Mouse (Mus musculus) cerebellum, adult 2 months (tissue): ENCODE data around the gene Ndufa8. TPM values are rescaled to one million over a fixed set of nuclear protein-coding genes. Genes with fewer than 3 reads are reported as not detected.
A peak's percentile ranks its signal among the peaks of the same experiment; 100 is the strongest.

Source experiments
- DNase-seq, 2 experiments: peaks; one replicate each; pipeline ENCODE4 v3.0.0; 2021
- H3K27ac ChIP-seq: fragments of 200-500 bp; 2 replicates; pipeline ENCODE4 v1.5.1; 2012; ENCODE audit warnings: low read length, control low read depth, inconsistent platforms; ENCODE audit not compliant: insufficient read depth
- H3K27me3 ChIP-seq: fragments of 200-500 bp; 2 replicates; pipeline ENCODE4 v1.6.1; 2012; ENCODE audit warnings: inconsistent platforms, mild to moderate bottlenecking, low read length, moderate library complexity; ENCODE audit not compliant: control insufficient read depth, insufficient read depth
- H3K4me1 ChIP-seq: fragments of 200-500 bp; 2 replicates; pipeline ENCODE4 v1.6.1; 2011; ENCODE audit warnings: low read length; ENCODE audit not compliant: control insufficient read depth, insufficient read depth
- H3K4me3 ChIP-seq: fragments of 200-500 bp; replicated peaks from 2 replicates; pipeline ENCODE3; 2011; ENCODE audit warnings: mild to moderate bottlenecking, low read depth, low read length, control low read depth; ENCODE audit not compliant: insufficient read depth
- CTCF ChIP-seq: fragments of 200-500 bp; IDR thresholded peaks from 2 replicates; pipeline ENCODE4 v1.5.1; 2011; ENCODE audit warnings: low read depth, mild to moderate bottlenecking, control low read depth, low read length, moderate library complexity, borderline replicate concordance; ENCODE audit not compliant: insufficient read depth
- POLR2A ChIP-seq: fragments of 200-500 bp; IDR thresholded peaks from 2 replicates; pipeline ENCODE4 v1.6.1; 2011; ENCODE audit warnings: low read length, control low read depth, borderline replicate concordance; ENCODE audit not compliant: insufficient read depth
- WGBS: fragments of 180-500 bp; shearing (Covaris S2); methylation state at CpG from one replicate; pipeline ENCODE4 v1.1.7; 2018; 5-methylcytosine and 5-hydroxymethylcytosine counted together
- polyA plus RNA-seq: library from polyadenylated mRNA; depleted of rRNA; stranded (reverse); fragments of >200 nt; gene quantifications from 2 replicates; pipeline ENCODE4 v1.2.3, GENCODE M21; 2012

Ndufa8 gene
- polyA plus RNA-seq, 1 experiment: 249 TPM

- H3K27ac ChIP-seq: no peak overlapping the region
Measured at GRCm38 (mm10) chr2:36008071-36008470, 41.1 kb downstream of the Ndufa8 start.

GRCm38 (mm10) chr2:36002188-36002587 lies 47.0 kb downstream of the Ndufa8 start:
- no peak for TF ChIP-seq POLR2A
- TF ChIP-seq CTCF: no peak
- H3K4me3 ChIP-seq: no peak overlapping the region
- H3K27me3 ChIP-seq: no peaks in the 10 kb centered on the region
- 44% methylated on average over 6 of the region's 6 CpGs for WGBS
- no peaks in the 10 kb centered on the region for H3K4me1 ChIP-seq
- no peak overlapping the region for H3K27ac ChIP-seq
- no peak for DNase-seq

More at GRCm38 (mm10) chr2:36008071-36008470, 41.1 kb downstream of the Ndufa8 start:
- H3K4me3 ChIP-seq: no peak overlapping the region
- peak; percentile 17 to 31 for DNase-seq
- WGBS: 21% methylated on average over 1 of the region's 1 CpGs
- peaks cover 4% of the 10 kb centered on the region; the same call in 1 of the 2 replicates for H3K4me1 ChIP-seq
- TF ChIP-seq CTCF (peak; percentile 74), POLR2A (no peak)
- peaks cover 1% of the 10 kb centered on the region; the same call in 1 of the 2 replicates for H3K27me3 ChIP-seq

- H3K27ac ChIP-seq: no peak overlapping the region
- 46% methylated on average over 1 of the region's 1 CpGs for WGBS
Measured at GRCm38 (mm10) chr2:36000390-36000789, 48.8 kb downstream of the Ndufa8 start.

GRCm38 (mm10) chr2:35999212-35999611 lies 50.0 kb downstream of the Ndufa8 start:
- Histone ChIP-seq H3K27ac (no peak overlapping the region), H3K27me3 (no peaks in the 10 kb centered on the region), H3K4me3 (no peak overlapping the region), H3K4me1 (no peaks in the 10 kb centered on the region)
- TF ChIP-seq POLR2A (no peak), CTCF (no peak)
- no peak for DNase-seq

More at GRCm38 (mm10) chr2:36000390-36000789, 48.8 kb downstream of the Ndufa8 start:
- TF ChIP-seq POLR2A (no peak), CTCF (no peak)
- no peaks in the 10 kb centered on the region for H3K4me1 ChIP-seq
- DNase-seq: no peak
- no peaks in the 10 kb centered on the region for H3K27me3 ChIP-seq
- H3K4me3 ChIP-seq: no peak overlapping the region

- Histone ChIP-seq H3K27me3 (no peaks in the 10 kb centered on the region), H3K27ac (no peak overlapping the region), H3K4me3 (no peak overlapping the region), H3K4me1 (no peaks in the 10 kb centered on the region)
- WGBS: 85% methylated on average over 5 of the region's 5 CpGs
- TF ChIP-seq POLR2A: no peak
- TF ChIP-seq CTCF: no peak
- DNase-seq: no peak
Measured at GRCm38 (mm10) chr2:35998416-35998815, 50.8 kb downstream of the Ndufa8 start.

- 76% methylated on average over 2 of the region's 2 CpGs for WGBS
- Histone ChIP-seq H3K4me3 (no peak overlapping the region), H3K27ac (no peak overlapping the region), H3K4me1 (no peaks in the 10 kb centered on the region), H3K27me3 (no peaks in the 10 kb centered on the region)
- no peak for DNase-seq
- no peak for TF ChIP-seq CTCF
- TF ChIP-seq POLR2A: no peak
Measured at GRCm38 (mm10) chr2:35996753-35997152, 52.5 kb downstream of the Ndufa8 start.

- no peak for DNase-seq
- Histone ChIP-seq H3K4me3 (no peak overlapping the region), H3K27me3 (no peaks in the 10 kb centered on the region), H3K27ac (no peak overlapping the region), H3K4me1 (no peaks in the 10 kb centered on the region)
- no peak for TF ChIP-seq CTCF
- no peak for TF ChIP-seq POLR2A
- WGBS: 81% methylated on average over 6 of the region's 6 CpGs
Measured at GRCm38 (mm10) chr2:35994303-35994702, 54.9 kb downstream of the Ndufa8 start.

- no peak overlapping the region for H3K4me3 ChIP-seq
- no peak for TF ChIP-seq CTCF
- no peak for TF ChIP-seq POLR2A
- WGBS: 77% methylated on average over 2 of the region's 2 CpGs
Measured at GRCm38 (mm10) chr2:35993481-35993880, 55.7 kb downstream of the Ndufa8 start.

More at GRCm38 (mm10) chr2:35993481-35993880, 55.7 kb downstream of the Ndufa8 start:
- Histone ChIP-seq H3K27me3 (no peaks in the 10 kb centered on the region), H3K27ac (no peak overlapping the region), H3K4me1 (no peaks in the 10 kb centered on the region)
- DNase-seq: no peak
